Mouse (Mus musculus): Measurements from ENCODE around the gene Dcx. TPM values are rescaled to one million over a fixed set of nuclear protein-coding genes. Genes with fewer than 3 reads are reported as not detected.

Dcx gene
- polyA plus RNA-seq (2015; fragmentation: Nextera tagmentation; extraction: Ambion mirVana), result 0.84 and 0.99 TPM in 2 replicates

DNA sequence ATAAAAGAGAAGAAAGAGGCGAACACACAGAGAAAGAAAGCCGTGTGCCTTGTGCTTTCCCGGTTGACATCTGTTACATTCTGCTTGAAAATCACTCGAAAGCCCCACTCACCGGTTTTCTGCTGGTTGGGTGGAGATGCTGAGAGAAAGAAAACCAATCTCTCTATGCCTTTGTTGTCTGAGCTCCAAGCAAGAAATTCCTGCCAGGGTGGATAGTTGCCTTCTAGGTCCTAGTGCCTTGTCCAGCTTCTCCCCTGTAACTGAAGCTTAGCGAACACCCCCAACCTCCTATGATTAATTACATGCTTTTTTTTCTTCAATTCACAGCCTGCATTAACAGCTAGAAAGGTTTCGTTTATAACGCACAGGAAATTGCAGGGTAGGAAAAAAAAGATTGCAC, at the start of gene Dcx:
Dcx (minus strand) TSS at position 354 of the 400 bp plus-strand sequence.
- WGBS, result 51% methylated on average over 8 of the region's 8 CpGs
- no peak within 1 kb of the TSS for H3K27ac ChIP-seq (replicated peaks)
- no peak for ATAC-seq (ENCODE audit: extremely low read depth, insufficient number of reproducible peaks, low FRiP score, low TSS enrichment)
- H3K9me3 ChIP-seq, result no peaks in the 10 kb centered on the region
- no peak within 1 kb of the TSS for H3K4me3 ChIP-seq
- H3K4me2 ChIP-seq, result no peak within 1 kb of the TSS
- no peaks in the 10 kb centered on the region for H3K27me3 ChIP-seq (replicated peaks)
- H3K9ac ChIP-seq, result no peak within 1 kb of the TSS
- H3K4me1 ChIP-seq, result no peaks in the 10 kb centered on the region
- no peaks in the 10 kb centered on the region for H3K36me3 ChIP-seq

DNA sequence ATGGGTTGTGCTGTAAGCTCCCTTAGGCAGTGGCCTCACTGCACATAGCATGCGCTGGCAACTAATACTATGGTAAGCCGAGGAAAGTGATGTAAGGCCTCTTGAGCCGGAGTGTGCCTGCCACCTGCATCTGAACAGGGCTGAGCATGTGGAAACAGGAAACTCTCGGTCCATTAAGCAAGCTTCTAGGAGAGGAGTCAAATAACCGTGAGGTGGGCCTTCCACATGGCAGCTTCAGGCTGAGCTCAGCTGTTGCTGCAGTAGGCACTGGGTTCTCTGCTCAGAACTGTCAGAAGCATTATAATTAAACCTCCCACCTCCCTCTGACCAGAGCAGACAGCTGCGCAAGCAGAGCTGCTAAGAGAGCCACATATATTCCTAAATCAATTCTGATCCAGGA, 33.1 kb upstream of the Dcx start:
- WGBS, result 58% methylated on average over 6 of the region's 6 CpGs

DNA sequence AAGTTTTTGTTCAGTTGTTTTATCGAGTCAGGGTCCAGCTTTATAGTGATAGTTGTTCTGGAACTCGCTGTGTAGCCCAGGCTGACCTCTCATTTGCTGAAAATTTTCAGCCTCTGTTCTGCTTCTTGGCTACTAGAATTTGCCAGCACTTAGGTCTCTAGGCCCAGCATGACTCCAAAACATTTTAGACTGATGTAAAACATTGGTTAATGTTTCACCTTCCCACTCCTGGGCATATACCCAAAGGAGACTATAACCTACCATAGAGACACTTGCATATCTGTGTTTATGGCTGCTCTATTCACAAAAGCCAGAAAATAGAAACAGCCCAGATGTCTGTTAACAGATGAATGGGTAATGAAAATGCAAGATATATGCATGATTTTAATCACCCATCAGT, 560 bp upstream of the Dcx start:
- Histone ChIP-seq H3K4me3 (no peak overlapping the region), H3K27me3 (replicated peaks) (no peaks in the 10 kb centered on the region), H3K27ac (replicated peaks) (no peak overlapping the region), H3K9ac (no peak overlapping the region), H3K9me3 (no peaks in the 10 kb centered on the region), H3K36me3 (no peaks in the 10 kb centered on the region), H3K4me1 (no peaks in the 10 kb centered on the region), H3K4me2 (no peak overlapping the region)
- WGBS, result 70% methylated on average over 2 of the region's 2 CpGs
- no peak for ATAC-seq (ENCODE audit: extremely low read depth, insufficient number of reproducible peaks, low FRiP score, low TSS enrichment)

More for the DNA sequence above, 33.1 kb upstream of the Dcx start:
- Histone ChIP-seq H3K27ac (replicated peaks) (no peak overlapping the region), H3K4me2 (no peak overlapping the region), H3K9ac (no peak overlapping the region), H3K4me1 (no peaks in the 10 kb centered on the region), H3K27me3 (replicated peaks) (no peaks in the 10 kb centered on the region), H3K36me3 (no peaks in the 10 kb centered on the region), H3K9me3 (no peaks in the 10 kb centered on the region), H3K4me3 (no peak overlapping the region)
- no peak for ATAC-seq (ENCODE audit: extremely low read depth, insufficient number of reproducible peaks, low FRiP score, low TSS enrichment)

DNA sequence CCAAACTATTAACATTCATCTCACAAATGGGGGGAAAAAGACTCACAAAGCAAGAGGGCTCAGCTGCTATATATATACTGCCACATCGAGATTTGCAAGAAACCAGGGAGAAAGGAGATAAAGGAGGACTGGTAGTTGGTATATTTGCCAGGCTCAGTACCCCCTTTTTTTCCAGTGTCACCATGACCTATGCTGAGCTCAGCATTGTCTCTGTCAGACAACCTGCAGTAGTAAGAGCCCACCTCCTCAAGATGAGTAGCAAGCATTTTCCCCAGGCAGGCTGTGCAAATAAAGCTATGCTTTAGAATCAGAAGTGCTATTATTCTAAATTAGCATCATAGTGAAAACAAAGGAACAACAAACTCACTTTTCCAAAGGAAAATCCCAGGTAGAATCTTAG, 581 bp downstream of the Dcx start:
- 33% methylated on average over 1 of the region's 1 CpGs for WGBS
- no peak overlapping the region for H3K4me2 ChIP-seq
- no peaks in the 10 kb centered on the region for H3K36me3 ChIP-seq
- H3K4me3 ChIP-seq, result no peak overlapping the region
- no peaks in the 10 kb centered on the region for H3K27me3 ChIP-seq (replicated peaks)
- H3K9ac ChIP-seq, result no peak overlapping the region
- H3K27ac ChIP-seq (replicated peaks), result no peak overlapping the region
- H3K9me3 ChIP-seq, result no peaks in the 10 kb centered on the region
- no peaks in the 10 kb centered on the region for H3K4me1 ChIP-seq
- ATAC-seq (ENCODE audit: extremely low read depth, insufficient number of reproducible peaks, low FRiP score, low TSS enrichment), result no peak

DNA sequence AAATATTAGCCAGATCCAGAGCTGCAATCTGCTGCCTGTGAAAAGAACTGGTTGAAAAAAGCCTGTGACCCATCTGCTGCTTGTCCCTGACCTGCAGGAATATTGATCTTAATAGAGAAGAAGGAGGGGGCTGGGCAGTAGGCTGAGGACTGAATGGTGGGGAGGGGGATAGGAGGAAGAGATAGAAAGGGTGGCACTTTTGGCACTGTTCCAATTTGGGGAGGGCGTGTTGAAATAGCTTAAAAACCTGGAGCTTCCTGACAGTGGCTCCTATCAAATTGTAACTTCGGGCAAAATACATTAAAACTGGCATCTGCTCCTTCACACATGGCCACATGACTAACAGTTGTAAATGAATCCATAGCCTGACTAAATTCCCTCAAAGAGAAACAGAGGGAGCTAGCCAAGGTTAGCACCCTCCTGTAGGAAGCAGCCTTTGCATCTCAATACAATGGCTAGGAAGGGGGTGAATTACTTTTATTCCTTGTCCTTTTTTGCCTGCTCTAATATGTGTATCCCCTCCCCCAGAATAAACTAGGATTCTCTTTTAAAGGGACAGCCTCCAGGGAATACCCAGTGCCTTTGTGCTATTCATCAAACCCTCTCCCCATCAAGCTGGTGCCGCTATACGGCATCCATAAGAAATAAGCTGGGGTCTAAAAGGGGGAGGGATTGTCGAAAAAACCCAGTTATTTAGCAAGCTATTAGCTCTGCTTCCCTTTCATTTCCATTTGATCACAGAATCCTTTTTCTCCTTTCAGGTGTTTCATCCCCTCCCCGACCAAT, 1.5 kb downstream of the Dcx start:
- H3K9ac ChIP-seq, result no peak overlapping the region
- H3K4me3 ChIP-seq, result no peak overlapping the region
- no peak overlapping the region for H3K27ac ChIP-seq (replicated peaks)
- no peaks in the 10 kb centered on the region for H3K9me3 ChIP-seq
- no peak overlapping the region for H3K4me2 ChIP-seq
- no peaks in the 10 kb centered on the region for H3K4me1 ChIP-seq
- WGBS, result 46% methylated on average over 6 of the region's 6 CpGs
- no peaks in the 10 kb centered on the region for H3K36me3 ChIP-seq
- no peaks in the 10 kb centered on the region for H3K27me3 ChIP-seq (replicated peaks)
- no peak for ATAC-seq (ENCODE audit: extremely low read depth, insufficient number of reproducible peaks, low FRiP score, low TSS enrichment)

DNA sequence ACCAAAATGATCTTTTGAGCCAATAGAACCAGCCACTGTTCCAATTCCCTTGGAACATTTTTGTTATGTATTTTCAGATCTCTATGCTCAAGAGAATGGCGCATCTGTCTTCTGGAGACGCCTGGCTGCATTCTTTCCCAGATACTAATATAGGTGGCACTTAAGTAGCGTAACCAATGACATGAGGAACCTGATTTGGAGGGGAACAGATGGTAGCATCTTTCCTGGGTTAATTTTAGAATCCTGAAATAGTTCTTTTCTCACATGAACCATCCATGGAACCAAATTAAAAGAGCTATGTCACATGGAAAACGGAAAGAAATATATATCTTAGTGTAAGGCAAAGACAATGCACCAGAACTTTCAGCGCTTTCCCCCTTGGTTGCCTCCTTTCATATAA, 11.0 kb downstream of the Dcx start:
- H3K4me2 ChIP-seq, result no peak overlapping the region
- ATAC-seq (ENCODE audit: extremely low read depth, insufficient number of reproducible peaks, low FRiP score, low TSS enrichment), result no peak
- H3K36me3 ChIP-seq, result no peaks in the 10 kb centered on the region
- WGBS, result 70% methylated on average over 5 of the region's 5 CpGs
- H3K27ac ChIP-seq (replicated peaks), result no peak overlapping the region
- no peaks in the 10 kb centered on the region for H3K27me3 ChIP-seq (replicated peaks)
- no peak overlapping the region for H3K9ac ChIP-seq
- H3K4me3 ChIP-seq, result no peak overlapping the region
- H3K9me3 ChIP-seq, result no peaks in the 10 kb centered on the region
- H3K4me1 ChIP-seq, result no peaks in the 10 kb centered on the region

DNA sequence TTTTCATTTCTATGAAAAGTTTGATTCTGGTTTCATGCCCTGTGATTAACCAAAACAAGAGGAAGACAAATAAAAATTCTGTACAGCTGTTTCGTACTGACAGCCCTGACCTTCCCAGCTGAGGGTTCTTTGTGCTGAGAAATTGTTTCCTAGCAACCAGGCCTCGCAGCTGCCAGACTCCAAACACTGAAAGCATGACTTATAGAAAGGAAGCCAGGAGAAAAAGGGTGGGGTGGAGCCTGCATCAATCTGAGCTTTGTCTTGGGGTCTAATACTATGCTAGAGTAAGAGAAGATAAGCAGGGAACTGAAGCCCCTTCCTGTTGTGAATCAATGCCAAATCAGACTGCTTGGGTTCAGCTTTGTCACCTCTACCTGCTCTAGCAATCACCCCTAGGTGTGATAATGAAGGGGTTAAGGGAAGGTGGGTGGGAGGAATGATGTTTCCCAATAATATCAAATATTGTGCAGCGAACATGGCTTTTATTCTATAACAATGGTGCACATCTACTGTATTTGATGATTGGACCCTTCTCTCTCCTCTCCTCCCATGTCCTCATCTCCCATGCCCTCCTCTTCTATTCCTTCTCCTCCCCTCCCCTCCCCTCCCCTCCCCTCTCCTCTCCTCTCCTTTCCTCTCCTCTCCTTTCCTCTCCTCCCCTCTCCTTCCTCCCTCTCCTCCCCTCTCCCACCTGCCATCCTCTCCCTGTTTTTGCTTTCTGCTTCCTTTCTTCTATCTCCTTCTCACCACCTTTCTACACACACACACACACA, 26.2 kb downstream of the Dcx start:
- no peak for ATAC-seq (ENCODE audit: extremely low read depth, insufficient number of reproducible peaks, low FRiP score, low TSS enrichment)
- Histone ChIP-seq H3K27me3 (replicated peaks) (no peaks in the 10 kb centered on the region), H3K36me3 (no peaks in the 10 kb centered on the region), H3K9me3 (no peaks in the 10 kb centered on the region), H3K4me3 (no peak overlapping the region), H3K4me2 (no peak overlapping the region), H3K27ac (replicated peaks) (no peak overlapping the region), H3K9ac (no peak overlapping the region), H3K4me1 (no peaks in the 10 kb centered on the region)
- WGBS, result 38% methylated on average over 3 of the region's 3 CpGs

DNA sequence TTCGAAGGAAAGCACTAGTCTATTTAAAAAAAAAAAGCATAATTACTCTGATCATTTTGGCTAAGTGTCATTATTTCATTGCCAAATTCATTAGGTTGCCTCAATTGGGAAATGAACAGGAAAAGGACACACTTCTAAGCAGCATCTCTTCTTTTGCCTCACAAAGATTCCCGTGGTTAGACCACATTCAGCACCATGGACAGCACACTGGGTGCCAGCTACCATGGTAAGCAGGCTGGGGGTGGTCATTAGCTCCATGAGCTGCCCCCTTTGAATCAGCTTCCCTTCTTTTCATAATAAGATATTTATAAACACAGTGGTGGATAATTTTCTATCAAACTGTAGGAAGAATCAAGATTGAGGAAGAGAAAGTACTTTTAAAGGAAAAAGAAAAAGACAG, 28.4 kb downstream of the Dcx start:
- H3K36me3 ChIP-seq, result no peaks in the 10 kb centered on the region
- H3K27me3 ChIP-seq (replicated peaks), result no peaks in the 10 kb centered on the region
- WGBS, result 28% methylated on average over 2 of the region's 2 CpGs
- H3K9me3 ChIP-seq, result no peaks in the 10 kb centered on the region
- no peaks in the 10 kb centered on the region for H3K4me1 ChIP-seq
- H3K4me2 ChIP-seq, result no peak overlapping the region
- H3K9ac ChIP-seq, result no peak overlapping the region
- no peak overlapping the region for H3K4me3 ChIP-seq
- H3K27ac ChIP-seq (replicated peaks), result no peak overlapping the region
- no peak for ATAC-seq (ENCODE audit: extremely low read depth, insufficient number of reproducible peaks, low FRiP score, low TSS enrichment)

DNA sequence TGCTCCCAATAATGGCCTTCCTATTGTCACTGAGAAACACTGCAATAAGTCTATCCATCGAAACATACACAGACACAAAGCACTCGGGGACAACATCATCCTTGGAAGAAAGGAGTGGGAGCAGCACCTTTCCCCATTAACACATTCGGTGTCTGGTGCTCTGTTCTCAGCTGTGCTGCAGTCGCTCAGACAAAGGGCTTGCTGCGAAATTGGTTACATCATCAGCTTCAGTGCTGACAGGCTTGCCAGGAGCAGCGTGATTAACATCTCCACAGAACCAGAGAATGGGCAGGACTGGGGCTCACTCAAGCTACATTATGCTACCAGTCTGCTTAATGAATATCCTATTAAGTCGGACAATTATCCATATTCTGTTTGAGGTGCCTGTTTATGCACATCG, 30.8 kb downstream of the Dcx start:
- Histone ChIP-seq H3K27ac (replicated peaks) (no peak overlapping the region), H3K27me3 (replicated peaks) (no peaks in the 10 kb centered on the region), H3K36me3 (no peaks in the 10 kb centered on the region), H3K4me3 (no peak overlapping the region), H3K4me2 (no peak overlapping the region), H3K9me3 (no peaks in the 10 kb centered on the region), H3K9ac (no peak overlapping the region), H3K4me1 (0 out of 2 replicates have a peak, but pooled peaks cover 3% of the 10 kb centered on the region)
- no peak for ATAC-seq (ENCODE audit: extremely low read depth, insufficient number of reproducible peaks, low FRiP score, low TSS enrichment)
- WGBS, result 44% methylated on average over 8 of the region's 8 CpGs

DNA sequence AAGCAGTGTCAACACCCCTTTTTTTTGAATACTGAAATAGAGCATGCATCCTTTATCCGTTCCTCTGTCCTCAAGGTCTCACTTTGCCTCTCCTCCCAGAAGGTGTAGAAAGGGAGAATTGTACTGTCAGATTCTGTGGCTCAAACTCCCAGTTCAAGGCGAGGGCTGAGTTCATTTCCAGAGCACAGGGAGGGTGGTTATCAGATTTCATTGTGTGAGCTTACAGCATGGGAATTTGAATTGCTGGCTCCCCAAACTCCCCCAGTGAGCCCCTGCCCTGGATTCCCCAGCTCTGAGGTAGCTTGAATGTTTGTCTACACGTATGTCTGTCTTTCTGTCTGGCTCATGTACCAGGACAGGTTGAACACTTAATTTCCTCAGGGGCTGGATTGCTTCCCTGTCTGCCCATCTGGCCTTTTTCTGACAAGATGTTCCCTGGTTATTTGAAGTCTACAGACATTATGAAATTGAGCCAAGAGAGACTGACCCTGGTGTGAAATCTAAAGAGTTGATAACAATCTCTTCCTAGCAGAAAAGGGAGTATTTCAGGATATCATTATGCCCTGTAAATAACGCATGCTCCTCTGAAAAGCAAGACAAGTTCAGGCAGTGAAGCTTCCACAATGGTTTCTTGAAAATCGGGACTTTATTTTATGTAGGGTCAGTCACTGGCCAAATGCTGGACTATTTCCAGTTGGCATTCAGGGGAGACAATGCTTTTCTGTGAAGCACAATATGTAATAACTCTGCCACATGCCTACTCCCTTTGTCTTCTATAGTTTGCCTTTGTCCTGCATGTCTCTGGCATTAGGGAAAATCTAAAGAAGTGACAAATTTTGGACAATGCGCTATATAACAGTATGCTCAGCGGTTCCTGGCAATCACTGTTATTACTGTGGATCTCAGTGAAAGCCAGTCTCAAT, 35.5 kb downstream of the Dcx start:
- 55% methylated on average over 7 of the region's 7 CpGs for WGBS
- Histone ChIP-seq H3K4me3 (no peak overlapping the region), H3K4me2 (no peak overlapping the region), H3K9ac (no peak overlapping the region), H3K9me3 (no peaks in the 10 kb centered on the region), H3K4me1 (0 out of 2 replicates have a peak, but pooled peaks cover 3% of the 10 kb centered on the region), H3K27ac (replicated peaks) (no peak overlapping the region), H3K36me3 (no peaks in the 10 kb centered on the region), H3K27me3 (replicated peaks) (no peaks in the 10 kb centered on the region)
- ATAC-seq (ENCODE audit: extremely low read depth, insufficient number of reproducible peaks, low FRiP score, low TSS enrichment), result no peak

DNA sequence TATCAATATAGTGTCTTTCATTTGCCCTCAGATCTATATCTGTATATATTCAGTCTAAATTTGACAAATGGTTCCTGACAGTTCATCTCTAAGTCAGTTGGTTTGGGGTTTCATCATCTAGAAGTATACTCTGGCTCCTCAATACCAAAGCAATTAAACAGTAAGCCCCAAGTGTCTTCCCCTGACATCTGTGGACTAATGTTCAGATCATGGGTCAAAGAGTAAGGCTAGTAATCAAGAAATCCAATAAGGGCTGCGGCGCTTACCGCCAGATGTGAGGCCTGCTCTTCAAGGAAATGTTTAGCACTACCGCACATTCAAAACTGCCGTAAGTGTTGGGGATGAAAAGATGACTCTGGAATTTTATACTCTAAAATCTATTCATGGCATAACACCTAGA, 36.2 kb downstream of the Dcx start:
- 80% methylated on average over 5 of the region's 5 CpGs for WGBS
- no peak for ATAC-seq (ENCODE audit: extremely low read depth, insufficient number of reproducible peaks, low FRiP score, low TSS enrichment)
- Histone ChIP-seq H3K27ac (replicated peaks) (no peak overlapping the region), H3K9ac (no peak overlapping the region), H3K4me1 (0 out of 2 replicates have a peak, but pooled peaks cover 3% of the 10 kb centered on the region), H3K4me3 (no peak overlapping the region), H3K27me3 (replicated peaks) (no peaks in the 10 kb centered on the region), H3K36me3 (no peaks in the 10 kb centered on the region), H3K9me3 (no peaks in the 10 kb centered on the region), H3K4me2 (no peak overlapping the region)
